Mouse (Mus musculus) ES-E14 (cell line): ENCODE data around the gene Cyp4f15.

Experiments
- CHD2 ChIP-seq: IDR thresholded peaks from 2 replicates; pipeline ENCODE4 v1.6.1; 2014; ENCODE audit warnings: mild to moderate bottlenecking, low read depth, low read length, inconsistent platforms
- HCFC1 ChIP-seq: IDR thresholded peaks from 2 replicates; pipeline ENCODE4 v1.6.1; 2012; ENCODE audit warnings: low read length, inconsistent platforms, borderline replicate concordance; ENCODE audit not compliant: insufficient read depth
- MAFK ChIP-seq: IDR thresholded peaks from 2 replicates; pipeline ENCODE4 v1.6.1; 2014; ENCODE audit warnings: mild to moderate bottlenecking, low read depth, low read length, inconsistent platforms; ENCODE audit not compliant: insufficient read depth
- ZNF384 ChIP-seq: IDR thresholded peaks from 2 replicates; pipeline ENCODE4 v1.6.1; 2012; ENCODE audit warnings: low read depth, low read length, inconsistent platforms

DNA sequence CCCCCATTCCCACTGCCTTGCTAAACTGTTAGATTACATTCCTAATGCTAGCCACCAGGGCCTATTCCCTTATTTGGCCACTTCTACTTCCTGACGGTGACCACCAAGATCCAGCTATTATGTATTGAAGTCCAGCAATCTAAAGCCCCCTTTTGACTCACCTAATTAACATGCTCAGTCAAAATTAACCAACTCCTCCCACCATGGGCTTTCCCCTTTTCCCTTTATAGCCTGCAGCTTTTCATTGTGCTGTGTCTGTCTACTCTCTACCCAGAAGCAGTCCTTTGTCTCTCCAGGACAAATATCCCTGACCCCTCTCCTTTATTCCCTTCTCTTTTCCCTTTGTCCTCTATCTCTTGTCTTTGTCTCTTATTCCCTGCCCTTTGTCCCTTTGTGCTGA, 55.6 kb downstream of the Cyp4f15 start:
- TF ChIP-seq HCFC1 (no peak), MAFK (no peak), CHD2 (no peak), ZNF384 (no peak)
